In genomic region chr3:102275256-102276022, GRCm38 (mm10) we compare ENCODE assay signal across 11 mouse cellular contexts.
DNase-seq lines count a peak whose midpoint lies in the region; ATAC-seq lines count a peak whose summit lies in the region.
"Had no signal": no experiment of that assay in that cellular context is flagged by ENCODE, and none has a peak within 500 bp of the region (broad histone marks: within the 10 kb centered on the region; RNA-seq: fewer than 3 reads in every experiment).

No protein-coding gene starts in this region.

- peak; percentile 10 to 14 for DNase-seq in kidney, adult 8-10 months
- no peak for DNase-seq in kidney, adult 18-20 months
- DNase-seq in heart, adult 8-10 months (ENCODE audit: low spot score) = peak; percentile 47
- no peak for DNase-seq in right cerebral cortex, postnatal 25 days
- DNase-seq in right cerebral cortex, postnatal 10 days (ENCODE audit: low spot score in 2 of 2) = no peak
- DNase-seq: adrenal gland, adult 8-10 months had no signal

- no peak overlapping the region for H3K4me2 ChIP-seq in kidney, embryonic 16.5 days (replicated peaks; ENCODE audit: low read depth, low read length)
- no peak overlapping the region for H3K4me2 ChIP-seq in stomach, embryonic 15.5 days
- H3K4me2 ChIP-seq in midbrain, embryonic 15.5 days = no peak overlapping the region
- H3K4me2 ChIP-seq: midbrain, embryonic 12.5 days had no signal

- no peak overlapping the region for H3K4me3 ChIP-seq in kidney, embryonic 16.5 days (ENCODE audit: low read length)
- H3K4me3 ChIP-seq in stomach, embryonic 15.5 days (replicated peaks) = no peak overlapping the region
- no peak overlapping the region for H3K4me3 ChIP-seq in midbrain, embryonic 15.5 days
- H3K4me3 ChIP-seq: midbrain, embryonic 12.5 days had no signal

- H3K36me3 ChIP-seq in kidney, embryonic 16.5 days (ENCODE audit: insufficient read depth, low read length) = no peaks in the 10 kb centered on the region
- H3K36me3 ChIP-seq in stomach, embryonic 15.5 days = no peaks in the 10 kb centered on the region
- no peaks in the 10 kb centered on the region for H3K36me3 ChIP-seq in midbrain, embryonic 15.5 days (replicated peaks)
- H3K36me3 ChIP-seq: midbrain, embryonic 12.5 days had no signal

- peaks cover 22% of the 10 kb centered on the region for H3K4me1 ChIP-seq in kidney, embryonic 16.5 days (ENCODE audit: insufficient read depth, low read length)
- 0 out of 2 replicates have a peak, but pooled peaks cover 6% of the 10 kb centered on the region for H3K4me1 ChIP-seq in stomach, embryonic 15.5 days
- H3K4me1 ChIP-seq in midbrain, embryonic 15.5 days = no peaks in the 10 kb centered on the region
- H3K4me1 ChIP-seq: midbrain, embryonic 12.5 days had no signal

- 46% methylated on average over 7 of the region's 7 CpGs for WGBS in kidney, embryonic 16.5 days
- WGBS in stomach, embryonic 15.5 days = 48% methylated on average over 7 of the region's 7 CpGs
- WGBS in midbrain, embryonic 15.5 days = 87% methylated on average over 7 of the region's 7 CpGs

- no peaks in the 10 kb centered on the region for H3K9me3 ChIP-seq in kidney, embryonic 16.5 days (ENCODE audit: low read length)
- H3K9me3 ChIP-seq in stomach, embryonic 15.5 days = no peaks in the 10 kb centered on the region
- H3K9me3 ChIP-seq in midbrain, embryonic 15.5 days = no peaks in the 10 kb centered on the region
- H3K9me3 ChIP-seq: midbrain, embryonic 12.5 days had no signal

- H3K27ac ChIP-seq in kidney, embryonic 16.5 days (ENCODE audit: low read length) = no peak overlapping the region
- peak overlapping the region; percentile 27 for H3K27ac ChIP-seq in stomach, embryonic 15.5 days
- H3K27ac ChIP-seq in midbrain, embryonic 15.5 days = no peak overlapping the region
- H3K27ac ChIP-seq: midbrain, embryonic 12.5 days had no signal

- ATAC-seq in kidney, embryonic 16.5 days (ENCODE audit: low FRiP score, low TSS enrichment) = 0 out of 2 replicates have a peak, but pooled peaks have one; percentile 39
- peak; percentile 50; the same call in 1 of the 2 replicates for ATAC-seq in stomach, embryonic 15.5 days (ENCODE audit: insufficient read depth, low FRiP score, low read depth)
- no peak for ATAC-seq in midbrain, embryonic 15.5 days (replicated peaks)

- H3K27me3 ChIP-seq in kidney, embryonic 16.5 days (ENCODE audit: insufficient read depth, low read length) = peaks cover 7% of the 10 kb centered on the region; the same call in 1 of the 2 replicates
- H3K27me3 ChIP-seq in stomach, embryonic 15.5 days (replicated peaks) = no peaks in the 10 kb centered on the region
- H3K27me3 ChIP-seq in midbrain, embryonic 15.5 days (replicated peaks) = no peaks in the 10 kb centered on the region
- H3K27me3 ChIP-seq: CH12.LX; midbrain, embryonic 12.5 days had no signal

- H3K9ac ChIP-seq in kidney, embryonic 16.5 days (replicated peaks; ENCODE audit: low read length) = no peak overlapping the region
- no peak overlapping the region for H3K9ac ChIP-seq in stomach, embryonic 15.5 days
- H3K9ac ChIP-seq in midbrain, embryonic 15.5 days = no peak overlapping the region
- H3K9ac ChIP-seq: midbrain, embryonic 12.5 days had no signal

Comparison
In these comparisons a context has a peak if more than half of its experiments do, and no peak if none do; other contexts are left out.
1. DNase-seq: peak in kidney, adult 8-10 months (2 of 2) and heart, adult 8-10 months (single experiment); none in kidney, adult 18-20 months (single experiment), right cerebral cortex, postnatal 25 days (single experiment) and right cerebral cortex, postnatal 10 days (0 of 2).